Mouse (Mus musculus): ENCODE measurements around the gene Zswim2.
"Not testable (repeated sequence)": the region's sequence is repeated elsewhere in the genome, so short reads cannot be mapped to it uniquely, and the experiment has no call there.

Zswim2 gene

GRCm38 (mm10) chr2:83940931-83941361 lies at the start of gene Zswim2:
Gene Zswim2 (minus strand): TSS chr2:83941228.
- DNase-seq: peak; percentile 49

- DNase-seq: not testable (repeated sequence)
Measured at GRCm38 (mm10) chr2:83990253-83990652, 49.2 kb upstream of the Zswim2 start, which contains the start of gene Gm13691. Gene Gm13691 (plus strand): TSS chr2:83990553.

GRCm38 (mm10) chr2:83984443-83984842 lies 43.4 kb upstream of the Zswim2 start, which contains the start of gene Gm13697:
Gene Gm13697 (plus strand): TSS chr2:83984743.
- not testable (repeated sequence) for DNase-seq

- DNase-seq: not testable (repeated sequence)
Measured at GRCm38 (mm10) chr2:83978633-83979032, 37.6 kb upstream of the Zswim2 start, which contains the start of gene Gm13694. Gene Gm13694 (plus strand): TSS chr2:83978933.

- DNase-seq: not testable (repeated sequence)
Measured at GRCm38 (mm10) chr2:83972823-83973222, 31.8 kb upstream of the Zswim2 start, which contains the start of gene Gm13696. Gene Gm13696 (plus strand): TSS chr2:83973123.

- DNase-seq: not testable (repeated sequence)
Measured at GRCm38 (mm10) chr2:83967013-83967412, 26.0 kb upstream of the Zswim2 start, which contains the start of gene Gm13695. Gene Gm13695 (plus strand): TSS chr2:83967313.

- not testable (repeated sequence) for DNase-seq
Measured at GRCm38 (mm10) chr2:83961203-83961602, 20.2 kb upstream of the Zswim2 start, which contains the start of gene Gm13693. Gene Gm13693 (plus strand): TSS chr2:83961503.

GRCm38 (mm10) chr2:83955393-83955792 lies 14.4 kb upstream of the Zswim2 start, which contains the start of gene Gm13698:
Gene Gm13698 (plus strand): TSS chr2:83955693.
- DNase-seq: not testable (repeated sequence)

GRCm38 (mm10) chr2:83941792-83942191 lies 764 bp upstream of the Zswim2 start:
- no peak for DNase-seq

GRCm38 (mm10) chr2:83941378-83941777 lies 350 bp upstream of the Zswim2 start:
- DNase-seq: no peak

- DNase-seq: no peak
Measured at GRCm38 (mm10) chr2:83929478-83930088, 11.4 kb downstream of the Zswim2 start.

- no peak for DNase-seq
Measured at GRCm38 (mm10) chr2:83901896-83902540, 39.0 kb downstream of the Zswim2 start.

- DNase-seq: no peak
Measured at GRCm38 (mm10) chr2:83893701-83894100, 47.3 kb downstream of the Zswim2 start.

- DNase-seq: peak; percentile 12
Measured at GRCm38 (mm10) chr2:83883850-83884420, 57.1 kb downstream of the Zswim2 start.
